Mouse (Mus musculus): ENCODE results near the gene Plekha6. TPM values are rescaled to one million over a fixed set of nuclear protein-coding genes. Genes with fewer than 3 reads are reported as not detected.

Plekha6 gene
- total RNA-seq, 2 experiments from 2014 or later = 7.4 to 12.5 TPM

DNA sequence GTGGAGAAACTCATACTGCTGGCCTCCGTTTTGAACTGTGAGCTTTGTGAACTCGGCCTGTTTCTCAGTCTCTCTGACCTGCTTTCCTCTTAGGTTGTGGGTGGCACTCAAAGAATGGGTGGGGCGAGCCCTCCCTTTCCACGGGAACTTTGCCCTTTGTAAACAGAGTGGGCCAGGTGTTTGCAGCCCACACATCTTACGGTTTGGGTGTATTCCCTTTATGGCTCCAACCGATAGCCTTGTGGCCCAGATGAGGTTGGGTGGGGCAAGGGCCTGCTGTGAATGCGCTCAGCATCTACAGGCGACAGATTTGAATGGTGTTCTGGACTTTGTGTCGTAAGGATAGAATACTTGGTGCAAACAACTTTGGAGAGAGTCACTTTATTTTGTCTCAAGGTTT is 26.5 kb downstream of the Plekha6 start:
- no peak for TF ChIP-seq CTCF (IDR thresholded peaks at IDR 0.05)
- Histone ChIP-seq H3K4me3 (no peak overlapping the region), H3K27ac (no peak overlapping the region)
- DNase-seq = no peak
- intact Hi-C loops (cut with DNase I) = no loop called here

DNA sequence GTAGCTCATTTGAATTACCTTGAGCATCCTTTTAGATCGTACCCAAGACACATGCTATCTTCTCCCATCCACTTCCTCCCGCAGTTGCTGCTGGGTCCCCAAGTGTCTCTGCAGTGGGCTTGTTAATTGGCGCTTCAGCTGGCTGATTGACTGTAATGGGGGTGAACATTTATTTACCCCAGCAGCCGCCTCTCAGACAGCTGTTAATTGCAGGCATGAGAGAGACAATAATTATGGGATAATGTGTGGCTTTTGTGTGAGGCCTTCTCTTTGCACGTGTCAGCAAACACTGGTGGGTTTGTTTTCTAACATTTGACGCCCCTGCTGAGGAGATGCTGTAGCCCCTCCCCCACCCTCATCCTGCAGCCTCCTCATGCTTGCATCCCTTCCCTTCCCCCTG is 32.2 kb downstream of the Plekha6 start:
- intact Hi-C loops (cut with DNase I) = no loop called here

DNA sequence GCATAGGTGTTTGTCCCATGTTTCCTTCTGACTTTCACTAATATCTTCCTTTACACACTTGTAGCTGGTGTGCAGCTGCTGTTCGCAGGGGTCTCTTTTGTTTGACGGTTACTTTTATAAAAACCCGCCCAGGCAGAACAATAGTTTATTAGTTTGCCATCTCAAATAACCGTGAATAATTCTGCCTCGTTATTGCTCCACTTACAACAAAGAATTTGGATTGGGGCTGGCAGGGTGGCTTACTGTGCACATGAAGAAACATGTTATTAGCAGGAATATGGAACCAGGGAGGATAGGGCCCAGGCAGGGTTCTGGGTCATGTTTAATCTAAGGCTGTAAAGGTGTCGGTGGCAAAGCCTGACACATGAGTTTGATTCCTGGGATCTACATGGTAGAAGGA is 33.3 kb downstream of the Plekha6 start:
- Histone ChIP-seq H3K27ac (no peak overlapping the region), H3K4me3 (no peak overlapping the region)
- TF ChIP-seq CTCF (IDR thresholded peaks at IDR 0.05) = no peak
- intact Hi-C loops (cut with DNase I) = no loop called here
- DNase-seq = no peak

More for the DNA sequence above, 32.2 kb downstream of the Plekha6 start:
- DNase-seq = no peak
- Histone ChIP-seq H3K27ac (no peak overlapping the region), H3K4me3 (no peak overlapping the region)
- TF ChIP-seq CTCF (IDR thresholded peaks at IDR 0.05) = no peak

DNA sequence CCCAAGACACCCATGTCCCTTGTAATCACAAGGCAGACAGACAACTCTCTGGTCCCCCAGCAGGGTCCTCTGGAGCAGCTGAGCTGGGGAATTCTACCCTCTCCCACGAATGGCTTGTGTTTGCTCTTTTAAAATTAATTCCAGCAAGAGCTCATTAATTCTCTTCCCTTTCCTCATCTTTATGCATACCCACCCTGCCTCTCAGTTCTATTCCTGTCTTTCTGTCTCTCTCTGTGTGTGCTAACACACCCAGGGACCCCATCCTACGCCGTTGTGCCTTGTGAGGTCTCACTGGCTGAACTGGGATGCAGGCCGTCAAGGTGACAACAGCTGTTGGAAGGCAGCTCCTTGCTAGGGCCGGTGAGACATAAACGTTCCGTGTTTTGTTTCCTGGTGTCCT is 35.7 kb downstream of the Plekha6 start:
- TF ChIP-seq CTCF (IDR thresholded peaks at IDR 0.05) = no peak
- no peak for DNase-seq
- intact Hi-C loops (cut with DNase I) = no loop called here

GRCm38 (mm10) chr1:133201499-133201898 is 37.5 kb downstream of the Plekha6 start:
- H3K27ac ChIP-seq = peak overlapping the region; percentile 57
- no peak overlapping the region for H3K4me3 ChIP-seq
- TF ChIP-seq CTCF (IDR thresholded peaks at IDR 0.05) = no peak
- peak; percentile 48 for DNase-seq
- intact Hi-C loops (cut with DNase I) = no loop called here

More for the DNA sequence above, 35.7 kb downstream of the Plekha6 start:
- no peak overlapping the region for H3K4me3 ChIP-seq
- no peak overlapping the region for H3K27ac ChIP-seq

DNA sequence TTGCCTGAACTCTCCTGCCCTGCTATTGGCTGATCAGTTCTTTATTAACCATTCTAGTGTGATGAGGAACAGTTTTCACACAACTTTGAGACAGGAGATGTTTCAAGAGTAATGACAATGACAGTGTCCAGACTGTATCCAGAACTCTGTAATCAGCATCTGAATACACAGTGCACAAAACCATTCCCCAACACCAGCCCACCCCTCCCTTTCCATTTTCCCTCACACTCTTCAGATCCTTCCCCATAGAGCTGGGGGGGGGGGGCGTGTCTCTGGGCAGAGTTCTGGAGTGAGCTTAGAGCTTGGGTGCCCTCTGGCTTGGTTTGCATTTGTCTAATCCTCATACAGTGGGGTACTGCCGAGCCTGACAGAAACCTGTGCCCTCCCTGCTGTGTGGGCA is 39.7 kb downstream of the Plekha6 start:
- intact Hi-C loops (cut with DNase I) = no loop called here
- Histone ChIP-seq H3K27ac (no peak overlapping the region), H3K4me3 (no peak overlapping the region)
- TF ChIP-seq CTCF (IDR thresholded peaks at IDR 0.05) = no peak
- peak; percentile 6 for DNase-seq

DNA sequence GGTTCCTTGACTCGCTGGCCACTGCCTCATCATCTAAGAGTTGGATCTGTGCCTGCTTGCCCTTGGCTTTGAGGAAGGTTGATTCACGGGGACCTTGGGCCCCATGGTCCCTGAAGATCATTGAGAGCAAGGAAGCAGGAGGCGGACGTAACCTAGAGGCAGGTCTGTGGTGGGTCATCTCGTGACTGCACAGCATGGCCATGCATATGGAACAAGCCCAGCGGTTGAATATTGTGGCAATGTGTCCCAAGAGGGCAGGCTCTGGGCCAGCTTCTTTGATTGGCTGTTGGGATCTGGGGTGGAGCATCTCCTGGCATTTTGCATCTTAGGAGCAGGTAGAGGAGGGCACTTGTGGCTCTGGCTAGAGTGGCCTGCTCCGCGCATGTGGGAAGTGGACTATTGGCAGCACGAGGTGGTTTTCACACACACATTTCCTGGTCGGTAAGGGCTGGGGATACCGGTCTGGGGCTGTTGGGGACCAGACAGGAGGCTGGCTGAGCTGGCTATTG is 40.4 kb downstream of the Plekha6 start:
- intact Hi-C loops (cut with DNase I) = no loop called here
- no peak overlapping the region for H3K27ac ChIP-seq
- H3K4me3 ChIP-seq = no peak overlapping the region
- no peak for TF ChIP-seq CTCF (IDR thresholded peaks at IDR 0.05)
- DNase-seq = peak; percentile 10

DNA sequence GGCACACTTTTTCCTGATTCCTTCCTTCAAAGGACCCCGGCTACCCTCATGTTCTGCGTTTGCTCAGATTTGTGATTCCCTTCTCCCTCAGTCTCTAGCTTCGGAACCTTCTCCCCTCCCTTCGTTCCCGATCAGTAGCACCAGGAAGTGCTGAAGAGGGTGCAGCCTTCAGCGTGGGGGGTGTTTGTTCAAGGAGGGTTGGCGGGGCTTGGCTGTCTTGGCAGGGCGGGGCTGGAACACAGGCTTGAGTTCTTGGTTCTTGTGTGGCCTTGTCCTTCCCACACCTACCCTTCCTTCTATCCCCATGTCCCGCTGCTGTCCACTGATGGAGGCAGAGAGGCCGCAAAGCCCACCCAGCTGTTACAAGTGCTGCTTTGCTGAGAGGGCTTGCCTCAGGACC is 41.0 kb downstream of the Plekha6 start:
- Histone ChIP-seq H3K27ac (no peak overlapping the region), H3K4me3 (no peak overlapping the region)
- intact Hi-C loops (cut with DNase I) = no loop called here
- no peak for TF ChIP-seq CTCF (IDR thresholded peaks at IDR 0.05)
- DNase-seq = peak; percentile 15

DNA sequence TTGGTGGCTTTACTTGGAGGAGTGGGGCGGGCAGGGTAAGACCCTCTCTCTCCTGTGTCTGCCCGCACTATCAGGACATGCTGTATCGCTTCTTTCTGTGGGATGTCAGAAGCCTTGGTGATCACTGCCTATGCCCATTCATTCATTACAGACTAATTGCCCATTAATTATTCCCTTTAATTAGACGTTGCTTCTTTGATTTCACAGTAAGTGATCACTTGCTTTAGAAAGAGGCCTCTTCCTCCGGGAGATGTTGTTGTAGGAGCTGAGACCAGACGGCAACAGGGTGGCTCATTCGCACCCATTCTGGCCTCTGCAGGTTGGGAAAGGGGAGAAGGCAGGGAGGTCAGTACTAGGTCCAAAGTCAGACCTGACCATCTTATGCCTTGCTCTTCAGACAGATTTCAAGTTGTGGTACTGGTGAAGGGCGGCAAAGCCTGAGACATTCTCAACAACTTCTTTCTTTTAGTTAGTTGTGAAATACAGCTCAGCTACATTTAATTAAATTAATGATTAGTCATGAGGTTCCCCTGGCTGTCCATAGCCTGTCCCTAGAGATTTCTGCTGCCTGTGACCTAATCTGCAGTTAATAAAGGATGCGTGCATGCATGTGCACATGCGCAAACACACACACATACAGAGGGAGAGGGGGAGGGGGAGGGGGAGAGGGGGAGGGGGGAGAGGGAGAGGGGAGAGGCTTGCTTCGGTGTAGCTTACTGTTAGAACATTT is 44.2 kb downstream of the Plekha6 start:
- intact Hi-C loops (cut with DNase I) = no loop called here
- DNase-seq = no peak
- Histone ChIP-seq H3K27ac (no peak overlapping the region), H3K4me3 (no peak overlapping the region)
- TF ChIP-seq CTCF (IDR thresholded peaks at IDR 0.05) = no peak

DNA sequence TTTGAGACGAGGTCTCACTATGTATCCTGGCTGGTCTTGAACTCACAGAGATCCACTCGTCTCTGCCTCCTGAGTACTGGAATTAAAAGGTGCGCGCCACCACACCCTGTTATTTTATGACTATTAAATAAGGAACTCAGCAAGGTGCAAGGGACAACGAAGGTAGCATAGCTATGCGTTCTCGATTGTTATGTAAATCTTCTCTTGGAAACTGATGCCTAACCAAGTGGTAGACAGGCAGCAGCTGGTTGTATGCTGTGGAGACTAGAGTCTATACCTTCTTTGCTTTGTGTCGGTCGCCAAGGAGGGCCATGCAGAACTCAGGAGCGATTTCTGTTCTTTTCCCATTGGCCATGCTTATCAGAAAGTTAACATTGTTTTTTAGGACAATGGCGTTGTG is 45.0 kb downstream of the Plekha6 start:
- no peak for TF ChIP-seq CTCF (IDR thresholded peaks at IDR 0.05)
- Histone ChIP-seq H3K27ac (peak overlapping the region; percentile 69; the same call in 1 of the 2 replicates), H3K4me3 (no peak overlapping the region)
- no peak for DNase-seq
- intact Hi-C loops (cut with DNase I) = no loop called here

- no peak for DNase-seq
- intact Hi-C loops (cut with DNase I) = no loop called here
- Histone ChIP-seq H3K4me3 (no peak overlapping the region), H3K27ac (peak overlapping the region; percentile 69)
- TF ChIP-seq CTCF (IDR thresholded peaks at IDR 0.05) = no peak
These were observed 45.5 kb downstream of the Plekha6 start for GRCm38 (mm10) chr1:133209482-133209881.

DNA sequence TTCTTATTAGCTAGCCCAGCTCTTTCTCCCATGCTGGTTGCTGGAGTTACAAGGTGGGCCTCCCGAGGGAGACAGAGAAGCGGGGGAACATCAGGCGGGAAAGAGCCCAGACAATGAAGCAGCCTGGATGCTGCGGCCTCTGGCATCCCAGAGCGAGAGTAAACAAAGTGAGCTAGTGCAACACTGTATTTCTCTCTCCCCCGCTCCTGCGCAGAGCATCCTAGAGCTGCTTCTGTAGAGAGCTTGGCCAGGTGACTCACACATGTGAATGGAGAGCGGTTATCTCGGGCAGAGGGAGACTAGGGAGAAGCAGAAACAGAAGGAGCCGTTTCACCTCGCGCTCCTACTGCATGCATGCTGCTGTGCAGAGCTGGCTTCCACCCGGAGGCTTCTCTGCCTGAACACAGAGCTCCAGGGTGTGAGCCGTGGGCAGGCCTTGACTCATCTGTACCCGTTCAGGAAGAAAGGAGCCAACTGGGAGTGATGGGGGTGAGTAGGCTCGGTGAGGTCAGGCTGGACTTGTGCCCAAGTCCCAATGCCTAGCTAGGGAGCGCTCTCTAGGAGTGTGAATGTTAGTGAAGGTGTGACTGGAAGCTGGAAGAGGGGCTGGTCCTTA is 46.0 kb downstream of the Plekha6 start:
- intact Hi-C loops (cut with DNase I) = no loop called here
- DNase-seq = peak; percentile 39
- Histone ChIP-seq H3K4me3 (no peak overlapping the region), H3K27ac (peak overlapping the region; percentile 69)
- no peak for TF ChIP-seq CTCF (IDR thresholded peaks at IDR 0.05)

- peak overlapping the region; percentile 69 for H3K27ac ChIP-seq
- no peak for TF ChIP-seq CTCF (IDR thresholded peaks at IDR 0.05)
- intact Hi-C loops (cut with DNase I) = no loop called here
- DNase-seq = peak; percentile 87
- H3K4me3 ChIP-seq = no peak overlapping the region
These were observed 46.8 kb downstream of the Plekha6 start for GRCm38 (mm10) chr1:133210766-133211165.

Measured in gastrocnemius, adult 2 months (tissue).